Mouse (Mus musculus): ENCODE measurements at regions not wholly inside any gene's neighbourhood (a gene's known extent, or its start where the extent isn't known, plus 50 kb on each side); places are given as distances from the start of the nearest gene placed in this dataset.

GRCm38 (mm10) chr14:114880291-114880690 is 211.7 kb upstream of the Gpc5 start:
- TF ChIP-seq POLR2A (IDR thresholded peaks at IDR 0.05; ENCODE audit: low read depth, low read length) (no peak), CTCF (IDR thresholded peaks at IDR 0.05; ENCODE audit: extremely low read depth, insufficient read length, insufficient replicate concordance, low read depth, low read length) (no peak)
